Mouse (Mus musculus) embryonic facial prominence, embryonic 12.5 days (tissue): ENCODE data around the gene Tspan13. TPM values are rescaled to one million over a fixed set of nuclear protein-coding genes. Genes with fewer than 3 reads are reported as not detected.

Experiments used
- ATAC-seq: fragments of 200-750 bp; cut with Nextera tagmentation; 2 replicates; pipeline ENCODE4 v1.8.0; 2017; ENCODE audit not compliant: insufficient number of reproducible peaks, insufficient read depth, low FRiP score, low TSS enrichment
- H3K27ac ChIP-seq: fragments of 300-500 bp; sonication (generic); 2 replicates; pipeline ENCODE4 v1.5.1; 2016; ENCODE audit warnings: mild to moderate bottlenecking
- H3K27me3 ChIP-seq: fragments of 300-500 bp; sonication (generic); 2 replicates; pipeline ENCODE4 v1.6.1; 2016; ENCODE audit warnings: mild to moderate bottlenecking, moderate library complexity
- H3K36me3 ChIP-seq: fragments of 300-500 bp; sonication (generic); 2 replicates; pipeline ENCODE4 v1.6.1; 2016; ENCODE audit warnings: mild to moderate bottlenecking
- H3K4me1 ChIP-seq: fragments of 300-500 bp; sonication (generic); 2 replicates; pipeline ENCODE4 v1.6.1; 2016
- H3K4me2 ChIP-seq: fragments of 300-500 bp; sonication (generic); replicated peaks from 2 replicates; pipeline ENCODE4 v1.6.1; 2016; ENCODE audit warnings: mild to moderate bottlenecking, moderate library complexity
- H3K4me3 ChIP-seq: fragments of 300-500 bp; sonication (generic); 2 replicates; pipeline ENCODE4 v1.5.1; 2016; ENCODE audit warnings: mild to moderate bottlenecking
- H3K9ac ChIP-seq: fragments of 300-500 bp; sonication (generic); 2 replicates; pipeline ENCODE4 v1.6.1; 2016; ENCODE audit warnings: mild to moderate bottlenecking, moderate library complexity
- H3K9me3 ChIP-seq: fragments of 300-500 bp; sonication (generic); 2 replicates; pipeline ENCODE4 v1.6.1; 2016; ENCODE audit warnings: mild to moderate bottlenecking, moderate library complexity
- WGBS: fragments of 180-500 bp; shearing (Covaris S2); methylation state at CpG from one replicate; pipeline ENCODE4 v1.1.7; 2016; 5-methylcytosine and 5-hydroxymethylcytosine counted together
- polyA plus RNA-seq: library from polyadenylated mRNA; unstranded; fragments of >200 nt; fragmentation: Nextera tagmentation; extraction: Ambion mirVana; gene quantifications from 2 replicates; pipeline ENCODE4 v1.2.1, GENCODE M21; 2016

The Tspan13 gene
- 81.3 and 84.3 TPM in 2 replicates for polyA plus RNA-seq

DNA sequence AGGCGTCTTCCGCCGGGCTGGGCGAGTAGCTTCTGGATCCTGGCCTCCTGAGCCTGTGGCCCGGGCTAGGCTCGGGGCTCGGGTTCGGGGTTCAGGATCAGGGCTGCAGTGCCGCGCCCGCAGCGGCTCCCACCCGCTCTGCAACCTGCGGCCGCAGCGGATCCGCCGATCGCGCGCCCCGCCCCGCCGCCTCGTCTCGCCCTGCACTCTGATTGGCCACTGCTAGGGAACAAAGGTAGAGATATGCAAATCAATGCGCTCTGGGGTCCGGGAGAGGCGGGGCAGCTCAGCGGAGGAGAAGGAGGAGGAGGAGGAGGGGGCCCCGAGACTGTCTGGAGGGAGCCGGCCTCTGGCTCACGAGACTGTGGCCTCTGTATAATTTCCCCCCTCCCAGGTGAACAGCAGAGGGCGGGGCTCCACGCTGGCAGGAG is at the start of gene Tspan13:
Gene Tspan13 (minus strand): TSS at position 153 of the 431 bp plus-strand sequence.
- H3K9ac ChIP-seq = peak within 1 kb of the TSS; percentile 77
- 0 out of 2 replicates have a peak, but pooled peaks cover 2% of the 10 kb centered on the region for H3K27me3 ChIP-seq
- no peaks in the 10 kb centered on the region for H3K36me3 ChIP-seq
- no peaks in the 10 kb centered on the region for H3K9me3 ChIP-seq
- H3K4me3 ChIP-seq = peak within 1 kb of the TSS; percentile 79
- H3K4me2 ChIP-seq = peak within 1 kb of the TSS; percentile 89
- ATAC-seq = peak; percentile 98
- 1% methylated on average over 34 of the region's 35 CpGs for WGBS
- H3K4me1 ChIP-seq = peaks cover 16% of the 10 kb centered on the region
- peak within 1 kb of the TSS; percentile 66 for H3K27ac ChIP-seq

DNA sequence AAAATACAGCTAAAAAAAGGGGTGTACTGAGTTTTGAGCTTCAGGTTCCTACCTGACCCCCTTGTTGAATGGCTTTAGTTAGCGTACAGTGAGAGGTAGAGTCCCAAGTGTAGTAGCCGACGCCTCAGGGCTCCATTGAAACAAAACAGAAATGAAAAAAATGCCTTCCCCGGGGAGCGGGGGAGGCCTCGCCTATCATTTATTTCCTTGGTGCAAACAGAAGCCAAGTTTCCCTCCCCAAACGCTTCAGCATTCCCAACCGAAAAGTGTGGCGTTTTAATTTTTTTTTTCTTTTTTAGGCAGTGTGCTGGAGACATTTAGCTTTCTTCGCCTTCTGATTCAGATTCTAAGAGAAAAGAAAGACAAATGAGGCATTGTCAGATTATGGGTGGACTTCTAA is 49.7 kb upstream of the Tspan13 start:
- Histone ChIP-seq H3K4me1 (no peaks in the 10 kb centered on the region), H3K9ac (no peak overlapping the region), H3K4me2 (no peak overlapping the region), H3K4me3 (no peak overlapping the region), H3K27me3 (no peaks in the 10 kb centered on the region), H3K36me3 (peaks cover 31% of the 10 kb centered on the region), H3K27ac (no peak overlapping the region), H3K9me3 (no peaks in the 10 kb centered on the region)
- ATAC-seq = no peak
- WGBS = 93% methylated on average over 10 of the region's 10 CpGs

DNA sequence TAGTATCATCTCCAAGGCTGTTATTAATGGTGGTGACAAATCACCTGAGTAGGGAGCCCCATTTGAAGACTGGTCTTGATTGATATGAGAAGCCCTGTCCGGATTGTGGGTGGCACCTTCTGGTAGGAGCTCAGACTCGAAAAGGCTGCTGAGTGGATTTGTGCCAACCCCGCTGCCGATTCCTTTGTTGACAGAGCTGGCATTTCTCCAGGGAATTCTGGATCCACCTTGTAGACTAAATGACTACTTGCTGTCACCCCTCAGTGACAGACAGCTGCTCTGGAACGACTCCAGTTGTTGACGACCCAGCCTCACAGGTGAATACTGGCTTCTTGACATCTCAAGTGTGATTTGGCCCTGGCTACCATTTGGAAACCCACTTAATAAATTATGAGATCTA is 46.9 kb upstream of the Tspan13 start:
- H3K4me2 ChIP-seq = no peak overlapping the region
- no peaks in the 10 kb centered on the region for H3K27me3 ChIP-seq
- no peak overlapping the region for H3K27ac ChIP-seq
- H3K4me3 ChIP-seq = no peak overlapping the region
- H3K9ac ChIP-seq = no peak overlapping the region
- peaks cover 28% of the 10 kb centered on the region for H3K36me3 ChIP-seq
- ATAC-seq = no peak
- no peaks in the 10 kb centered on the region for H3K9me3 ChIP-seq
- H3K4me1 ChIP-seq = no peaks in the 10 kb centered on the region
- 80% methylated on average over 6 of the region's 6 CpGs for WGBS

DNA sequence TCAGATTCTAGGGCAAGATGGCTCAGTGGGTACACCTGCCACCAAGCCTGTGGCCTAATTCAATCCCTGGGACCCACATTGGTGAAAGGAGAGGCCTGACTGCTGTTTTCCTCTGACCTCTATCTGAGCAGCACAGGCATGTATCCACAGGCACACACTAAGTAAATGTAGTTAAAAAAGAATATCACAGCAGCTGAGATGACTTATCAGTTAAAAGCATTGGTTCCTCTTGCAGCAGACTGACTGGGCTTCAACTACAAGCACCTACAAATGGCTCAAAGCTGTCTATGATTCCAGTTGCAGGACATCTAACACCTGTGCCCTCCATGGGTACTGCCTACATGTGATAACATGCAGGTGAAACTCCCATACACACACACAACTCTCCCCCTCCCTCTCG is 46.5 kb upstream of the Tspan13 start:
- no peak overlapping the region for H3K4me3 ChIP-seq
- no peak overlapping the region for H3K27ac ChIP-seq
- no peaks in the 10 kb centered on the region for H3K4me1 ChIP-seq
- 93% methylated on average over 1 of the region's 1 CpGs for WGBS
- H3K4me2 ChIP-seq = no peak overlapping the region
- H3K27me3 ChIP-seq = no peaks in the 10 kb centered on the region
- peaks cover 28% of the 10 kb centered on the region for H3K36me3 ChIP-seq
- no peak overlapping the region for H3K9ac ChIP-seq
- H3K9me3 ChIP-seq = no peaks in the 10 kb centered on the region
- ATAC-seq = no peak

DNA sequence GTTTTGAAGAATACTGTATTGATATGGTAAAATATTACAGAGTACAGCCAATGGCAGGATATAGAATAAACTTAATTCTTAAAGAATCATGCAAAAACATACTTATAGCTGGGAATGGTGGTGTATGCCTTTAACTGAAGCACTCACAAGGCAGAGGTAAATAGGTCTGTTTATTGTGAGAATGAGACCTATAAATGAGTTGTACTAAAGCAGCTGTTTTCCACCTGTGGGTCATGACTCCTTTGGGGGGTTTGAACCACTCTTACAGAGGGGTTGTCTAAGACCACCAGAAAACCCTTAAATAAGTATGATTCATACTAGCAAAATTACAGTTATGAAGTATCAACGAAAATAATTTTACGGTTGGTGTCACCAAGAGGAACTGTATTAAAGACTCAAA is 43.1 kb upstream of the Tspan13 start:
- no peak for ATAC-seq
- no peak overlapping the region for H3K4me3 ChIP-seq
- H3K9ac ChIP-seq = no peak overlapping the region
- 0 out of 2 replicates have a peak, but pooled peaks cover 2% of the 10 kb centered on the region for H3K36me3 ChIP-seq
- H3K27ac ChIP-seq = no peak overlapping the region
- H3K9me3 ChIP-seq = no peaks in the 10 kb centered on the region
- H3K4me2 ChIP-seq = no peak overlapping the region
- H3K4me1 ChIP-seq = no peaks in the 10 kb centered on the region
- 87% methylated on average over 2 of the region's 2 CpGs for WGBS
- H3K27me3 ChIP-seq = no peaks in the 10 kb centered on the region

DNA sequence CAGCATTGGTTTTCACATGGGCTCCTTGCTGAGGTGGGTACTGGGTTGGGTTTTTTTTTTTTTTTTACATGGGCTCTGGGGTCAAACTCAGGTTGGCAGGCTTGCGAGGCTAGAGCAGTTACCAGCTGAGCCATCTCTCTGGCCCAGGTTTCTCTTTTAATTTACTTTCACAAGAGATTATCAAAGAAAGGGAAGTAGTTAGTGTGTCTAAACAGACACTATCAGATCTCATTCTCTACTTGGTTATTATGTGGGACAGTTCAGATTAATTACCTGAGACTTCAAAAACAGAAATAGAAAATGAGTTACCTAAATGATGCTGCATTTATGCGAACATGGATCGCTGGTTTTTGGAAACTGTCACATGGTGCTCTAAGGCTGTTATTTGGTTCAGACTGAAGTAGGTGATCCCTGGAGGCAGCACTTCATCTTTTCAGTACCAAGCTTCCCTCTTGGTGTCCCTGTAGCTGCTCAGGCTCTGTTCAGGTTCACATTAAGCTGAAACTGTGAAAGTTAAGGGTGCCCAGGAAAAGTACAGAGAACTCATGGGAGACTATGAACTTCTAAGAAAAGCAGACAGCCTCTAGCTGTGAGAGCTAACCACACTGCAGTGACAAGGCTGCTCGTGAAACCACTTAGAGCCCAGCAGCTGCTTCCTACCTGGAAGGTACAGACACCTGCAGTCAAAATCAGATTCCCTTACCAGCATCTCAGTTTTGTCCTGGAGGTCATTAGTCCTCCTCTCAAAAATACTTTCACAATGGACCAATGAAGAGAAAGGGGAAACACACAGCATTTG is 36.0 kb upstream of the Tspan13 start:
- Histone ChIP-seq H3K9ac (no peak overlapping the region), H3K27me3 (no peaks in the 10 kb centered on the region), H3K4me1 (no peaks in the 10 kb centered on the region), H3K9me3 (no peaks in the 10 kb centered on the region), H3K36me3 (no peaks in the 10 kb centered on the region), H3K4me3 (no peak overlapping the region), H3K4me2 (no peak overlapping the region), H3K27ac (no peak overlapping the region)
- no peak for ATAC-seq
- WGBS = 63% methylated on average over 4 of the region's 4 CpGs

DNA sequence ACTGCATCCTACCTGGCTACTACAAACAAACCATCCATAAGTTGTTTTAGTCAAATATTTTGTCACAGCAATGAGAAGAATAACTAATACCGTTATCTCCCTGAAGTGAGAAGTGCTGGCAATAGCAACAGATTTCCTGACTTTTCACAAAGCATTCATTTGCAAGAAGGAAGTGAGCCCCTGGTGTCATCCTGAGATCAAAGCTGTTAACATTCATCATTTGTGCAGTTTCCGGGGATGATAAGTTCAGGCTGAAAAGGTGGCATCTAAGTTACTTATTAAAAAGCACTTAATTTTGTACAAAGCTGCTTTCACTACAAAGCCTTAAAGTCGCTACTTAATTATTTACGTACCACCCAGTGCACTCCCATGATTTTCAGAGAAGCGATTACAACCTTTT is 30.6 kb upstream of the Tspan13 start:
- Histone ChIP-seq H3K36me3 (no peaks in the 10 kb centered on the region), H3K4me2 (no peak overlapping the region), H3K4me3 (no peak overlapping the region), H3K4me1 (no peaks in the 10 kb centered on the region), H3K9ac (no peak overlapping the region), H3K27ac (no peak overlapping the region), H3K9me3 (no peaks in the 10 kb centered on the region), H3K27me3 (no peaks in the 10 kb centered on the region)
- no peak for ATAC-seq
- 35% methylated on average over 5 of the region's 5 CpGs for WGBS

DNA sequence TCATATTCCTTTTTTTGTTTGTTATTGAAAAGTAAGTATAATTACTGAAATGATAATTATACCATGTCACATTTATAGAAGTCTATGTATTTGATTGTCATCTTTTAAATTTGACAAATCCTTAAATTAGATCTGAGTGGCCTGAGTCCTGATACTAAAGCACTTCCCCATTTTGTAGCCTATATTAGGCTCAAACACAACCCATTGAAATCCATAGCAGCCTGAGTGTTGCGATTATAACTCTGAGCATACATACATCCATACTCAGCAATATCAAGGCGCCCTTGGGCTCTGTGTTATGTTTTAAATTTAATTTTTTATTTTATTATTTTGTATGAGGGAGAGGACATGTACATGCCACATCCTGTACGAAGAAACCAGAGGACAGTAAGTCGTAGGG is 27.9 kb upstream of the Tspan13 start:
- no peak for ATAC-seq
- WGBS = 91% methylated on average over 4 of the region's 4 CpGs

DNA sequence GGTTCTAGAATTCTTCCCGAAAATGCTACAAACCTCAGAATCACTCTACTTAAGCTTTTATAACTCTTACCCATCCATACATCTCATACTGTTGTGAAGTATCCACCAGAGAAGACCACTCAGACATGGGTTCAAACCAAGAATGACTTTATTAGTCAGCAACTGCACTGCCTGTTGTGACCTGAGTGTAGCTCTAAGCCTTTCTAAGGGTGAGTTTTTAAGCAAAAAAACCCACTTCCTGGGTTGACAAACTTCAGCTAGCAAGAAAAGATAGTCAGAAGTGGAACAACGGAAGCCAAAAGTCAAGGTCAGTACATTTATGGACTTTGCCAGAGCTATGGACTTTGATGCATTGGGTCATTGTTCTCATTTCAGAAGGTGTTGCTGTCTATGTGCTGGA is 25.2 kb upstream of the Tspan13 start:
- Histone ChIP-seq H3K9ac (no peak overlapping the region), H3K4me2 (no peak overlapping the region), H3K4me3 (no peak overlapping the region), H3K36me3 (no peaks in the 10 kb centered on the region), H3K27me3 (no peaks in the 10 kb centered on the region), H3K4me1 (no peaks in the 10 kb centered on the region), H3K9me3 (no peaks in the 10 kb centered on the region), H3K27ac (no peak overlapping the region)
- 88% methylated on average over 2 of the region's 2 CpGs for WGBS
- no peak for ATAC-seq

More for the DNA sequence above, 27.9 kb upstream of the Tspan13 start:
- Histone ChIP-seq H3K9ac (no peak overlapping the region), H3K4me2 (no peak overlapping the region), H3K4me3 (no peak overlapping the region), H3K36me3 (no peaks in the 10 kb centered on the region), H3K27ac (no peak overlapping the region), H3K4me1 (no peaks in the 10 kb centered on the region), H3K27me3 (no peaks in the 10 kb centered on the region), H3K9me3 (no peaks in the 10 kb centered on the region)

DNA sequence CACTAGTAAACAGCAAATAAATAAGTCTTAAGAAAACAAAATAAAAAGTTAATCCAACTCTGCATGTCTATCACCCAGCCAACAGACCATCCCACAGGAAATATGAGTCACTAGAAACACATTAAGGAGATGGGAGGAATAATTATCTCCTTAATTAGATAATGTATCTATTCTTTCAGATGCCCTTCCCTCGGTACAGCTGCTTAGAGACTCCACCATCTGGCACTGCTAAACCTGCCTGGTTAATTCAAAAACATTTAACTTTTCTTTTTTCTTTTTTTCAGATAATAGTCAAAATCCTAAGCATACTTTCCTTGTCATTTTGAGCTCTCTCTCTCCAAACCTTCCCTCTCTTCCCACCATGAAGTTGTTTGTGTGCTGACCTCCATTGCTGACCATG is 23.6 kb upstream of the Tspan13 start:
- WGBS = 73% methylated on average over 1 of the region's 1 CpGs
- Histone ChIP-seq H3K4me2 (no peak overlapping the region), H3K36me3 (no peaks in the 10 kb centered on the region), H3K9me3 (no peaks in the 10 kb centered on the region), H3K4me3 (no peak overlapping the region), H3K4me1 (no peaks in the 10 kb centered on the region), H3K27ac (no peak overlapping the region), H3K27me3 (no peaks in the 10 kb centered on the region), H3K9ac (no peak overlapping the region)
- ATAC-seq = no peak

DNA sequence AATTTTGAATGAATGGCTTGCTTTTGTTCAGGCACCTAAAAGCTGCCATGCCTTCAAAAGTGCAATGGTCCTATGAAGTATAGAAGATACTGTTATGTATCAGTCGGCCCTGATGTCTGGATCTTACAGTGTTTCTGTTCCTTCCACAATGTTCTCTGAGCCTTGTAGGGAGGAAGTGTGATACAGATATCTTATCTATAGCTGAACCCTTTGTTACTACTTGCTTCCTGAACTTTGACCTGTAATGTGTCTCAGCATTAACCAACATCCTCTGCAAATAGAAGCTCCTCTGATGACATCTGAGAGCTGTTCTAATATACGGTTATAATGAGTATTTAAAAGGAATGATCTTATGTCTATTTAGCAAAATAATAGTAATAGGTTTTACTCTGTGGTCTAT is 15.4 kb upstream of the Tspan13 start:
- WGBS = 73% methylated on average over 2 of the region's 2 CpGs

DNA sequence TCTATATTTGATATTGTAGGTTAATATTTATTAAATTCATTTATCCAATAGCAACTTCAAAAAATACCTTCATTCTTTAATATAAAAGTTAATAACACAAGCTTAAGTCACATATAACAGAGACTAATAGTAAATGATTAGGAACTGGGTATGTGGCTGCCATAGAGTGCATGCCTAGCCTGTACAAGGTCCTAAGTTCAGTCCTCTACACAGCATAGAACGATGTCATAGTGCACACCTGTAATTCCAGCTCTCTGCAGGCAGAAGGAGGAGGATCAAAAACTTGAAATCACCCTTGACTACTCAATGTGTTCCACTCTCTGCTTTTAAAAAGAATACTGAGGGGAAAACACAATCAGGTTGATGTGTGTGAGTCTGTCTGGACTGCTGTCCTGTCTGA is 8.0 kb upstream of the Tspan13 start:
- H3K9me3 ChIP-seq = no peaks in the 10 kb centered on the region
- H3K4me1 ChIP-seq = peaks cover 7% of the 10 kb centered on the region
- H3K27me3 ChIP-seq = no peaks in the 10 kb centered on the region
- no peak for ATAC-seq
- H3K27ac ChIP-seq = no peak overlapping the region
- H3K4me2 ChIP-seq = no peak overlapping the region
- WGBS = 88% methylated on average over 1 of the region's 1 CpGs
- H3K9ac ChIP-seq = no peak overlapping the region
- no peaks in the 10 kb centered on the region for H3K36me3 ChIP-seq
- no peak overlapping the region for H3K4me3 ChIP-seq

More for the DNA sequence above, 15.4 kb upstream of the Tspan13 start:
- H3K27me3 ChIP-seq = no peaks in the 10 kb centered on the region
- H3K36me3 ChIP-seq = no peaks in the 10 kb centered on the region
- no peak overlapping the region for H3K27ac ChIP-seq
- H3K4me2 ChIP-seq = no peak overlapping the region
- H3K9ac ChIP-seq = no peak overlapping the region
- no peak for ATAC-seq
- H3K4me1 ChIP-seq = no peaks in the 10 kb centered on the region
- no peaks in the 10 kb centered on the region for H3K9me3 ChIP-seq
- no peak overlapping the region for H3K4me3 ChIP-seq
